Mouse (Mus musculus) thymus, adult 2 months (tissue): ENCODE measurements around the gene Arhgdig.

Experiments used
- CTCF ChIP-seq: fragments of 200-500 bp; IDR thresholded peaks from 2 replicates; pipeline ENCODE4 v1.5.1; 2012; ENCODE audit warnings: mild to moderate bottlenecking, control low read depth, low read length, moderate library complexity, borderline replicate concordance; ENCODE audit not compliant: control insufficient read depth, poor library complexity, insufficient read depth; ENCODE audit errors: extremely low read depth
- POLR2A ChIP-seq: fragments of 200-500 bp; IDR thresholded peaks from 2 replicates; pipeline ENCODE4 v1.6.1; 2012; ENCODE audit warnings: mild to moderate bottlenecking, low read length, control low read depth, moderate library complexity; ENCODE audit not compliant: control insufficient read depth, poor library complexity, insufficient read depth; ENCODE audit errors: extremely low read depth

GRCm38 (mm10) chr17:26201998-26202397, 5.6 kb downstream of the Arhgdig start:
- TF ChIP-seq POLR2A (no peak), CTCF (no peak)
